Mouse (Mus musculus): ENCODE data around the gene Cd300lf. TPM values are rescaled to one million over a fixed set of nuclear protein-coding genes. Genes with fewer than 3 reads are reported as not detected.

The Cd300lf gene
- polyA plus RNA-seq, 1 experiment = 1.2 TPM

GRCm38 (mm10) chr11:115166776-115167175 lies 33.0 kb upstream of the Cd300lf start:
- TF ChIP-seq POLR2A (IDR thresholded peaks at IDR 0.05; ENCODE audit: low read depth, low read length) = no peak
- 69% methylated on average over 3 of the region's 3 CpGs for WGBS
- no peak for DNase-seq
- H3K27me3 ChIP-seq (replicated peaks; ENCODE audit: control insufficient read depth, insufficient read depth, low read length) = no peaks in the 10 kb centered on the region
- peak overlapping the region; percentile 10; the same call in 1 of the 2 replicates for H3K27ac ChIP-seq (ENCODE audit: insufficient read depth, low read depth, low read length)
- no peaks in the 10 kb centered on the region for H3K36me3 ChIP-seq (ENCODE audit: control insufficient read depth, insufficient read depth, low read length)
- peaks cover 39% of the 10 kb centered on the region for H3K4me1 ChIP-seq (ENCODE audit: control insufficient read depth, insufficient read depth, low read length)
- H3K4me3 ChIP-seq (ENCODE audit: insufficient read depth, low read depth, low read length) = no peak overlapping the region

GRCm38 (mm10) chr11:115164976-115165374 lies 31.2 kb upstream of the Cd300lf start:
- WGBS = 6% methylated on average over 9 of the region's 9 CpGs
- Histone ChIP-seq H3K36me3 (ENCODE audit: control insufficient read depth, insufficient read depth, low read length) (no peaks in the 10 kb centered on the region), H3K4me1 (ENCODE audit: control insufficient read depth, insufficient read depth, low read length) (peaks cover 25% of the 10 kb centered on the region), H3K4me3 (ENCODE audit: insufficient read depth, low read depth, low read length) (peak overlapping the region; percentile 87), H3K27me3 (replicated peaks; ENCODE audit: control insufficient read depth, insufficient read depth, low read length) (no peaks in the 10 kb centered on the region), H3K27ac (ENCODE audit: insufficient read depth, low read depth, low read length) (peak overlapping the region; percentile 81)
- DNase-seq = peak; percentile 95
- peak; percentile 17 for TF ChIP-seq POLR2A (IDR thresholded peaks at IDR 0.05; ENCODE audit: low read depth, low read length)
- no peak for TF ChIP-seq CTCF (conservative IDR thresholded peaks at IDR 0.05; ENCODE audit: insufficient read depth, insufficient read length, low read depth, low read length)

- H3K27ac ChIP-seq (ENCODE audit: insufficient read depth, low read depth, low read length) = peak overlapping the region; percentile 81
- H3K4me1 ChIP-seq (ENCODE audit: control insufficient read depth, insufficient read depth, low read length) = peaks cover 25% of the 10 kb centered on the region
- DNase-seq = peak; percentile 79
- under 1% methylated on average over 14 of the region's 14 CpGs for WGBS
- no peaks in the 10 kb centered on the region for H3K27me3 ChIP-seq (replicated peaks; ENCODE audit: control insufficient read depth, insufficient read depth, low read length)
- H3K36me3 ChIP-seq (ENCODE audit: control insufficient read depth, insufficient read depth, low read length) = no peaks in the 10 kb centered on the region
- no peak for TF ChIP-seq CTCF (conservative IDR thresholded peaks at IDR 0.05; ENCODE audit: insufficient read depth, insufficient read length, low read depth, low read length)
- TF ChIP-seq POLR2A (IDR thresholded peaks at IDR 0.05; ENCODE audit: low read depth, low read length) = no peak
- H3K4me3 ChIP-seq (ENCODE audit: insufficient read depth, low read depth, low read length) = peak overlapping the region; percentile 87
These were observed 30.7 kb upstream of the Cd300lf start for GRCm38 (mm10) chr11:115164341-115164975.

GRCm38 (mm10) chr11:115163568-115164150 lies 29.9 kb upstream of the Cd300lf start:
- DNase-seq = no peak
- Histone ChIP-seq H3K4me3 (ENCODE audit: insufficient read depth, low read depth, low read length) (peak overlapping the region; percentile 87), H3K4me1 (ENCODE audit: control insufficient read depth, insufficient read depth, low read length) (peaks cover 20% of the 10 kb centered on the region), H3K27me3 (replicated peaks; ENCODE audit: control insufficient read depth, insufficient read depth, low read length) (no peaks in the 10 kb centered on the region), H3K27ac (ENCODE audit: insufficient read depth, low read depth, low read length) (peak overlapping the region; percentile 77), H3K36me3 (ENCODE audit: control insufficient read depth, insufficient read depth, low read length) (no peaks in the 10 kb centered on the region)
- WGBS = under 1% methylated on average over 47 of the region's 47 CpGs
- TF ChIP-seq CTCF (conservative IDR thresholded peaks at IDR 0.05; ENCODE audit: insufficient read depth, insufficient read length, low read depth, low read length) = no peak
- no peak for TF ChIP-seq POLR2A (IDR thresholded peaks at IDR 0.05; ENCODE audit: low read depth, low read length)

- peak; percentile 100 for DNase-seq
- Histone ChIP-seq H3K4me1 (ENCODE audit: control insufficient read depth, insufficient read depth, low read length) (peaks cover 13% of the 10 kb centered on the region), H3K4me3 (ENCODE audit: insufficient read depth, low read depth, low read length) (peak within 1 kb of the TSS; percentile 87), H3K36me3 (ENCODE audit: control insufficient read depth, insufficient read depth, low read length) (no peaks in the 10 kb centered on the region), H3K27ac (ENCODE audit: insufficient read depth, low read depth, low read length) (peak within 1 kb of the TSS; percentile 77), H3K27me3 (replicated peaks; ENCODE audit: control insufficient read depth, insufficient read depth, low read length) (no peaks in the 10 kb centered on the region)
- WGBS = under 1% methylated on average over 47 of the region's 47 CpGs
- no peak for TF ChIP-seq CTCF (conservative IDR thresholded peaks at IDR 0.05; ENCODE audit: insufficient read depth, insufficient read length, low read depth, low read length)
- TF ChIP-seq POLR2A (IDR thresholded peaks at IDR 0.05; ENCODE audit: low read depth, low read length) = peak; percentile 95
These were observed 29.2 kb upstream of the Cd300lf start, which contains the start of gene Slc9a3r1 for GRCm38 (mm10) chr11:115162832-115163480. TSS of gene Slc9a3r1 (plus strand) at chr11:115163341.

- H3K4me3 ChIP-seq (ENCODE audit: insufficient read depth, low read depth, low read length) = no peak overlapping the region
- no peak for DNase-seq
- no peak overlapping the region for H3K27ac ChIP-seq (ENCODE audit: insufficient read depth, low read depth, low read length)
- 44% methylated on average over 9 of the region's 9 CpGs for WGBS
- H3K36me3 ChIP-seq (ENCODE audit: control insufficient read depth, insufficient read depth, low read length) = no peaks in the 10 kb centered on the region
- peaks cover 8% of the 10 kb centered on the region; the same call in 1 of the 2 replicates for H3K4me1 ChIP-seq (ENCODE audit: control insufficient read depth, insufficient read depth, low read length)
- no peaks in the 10 kb centered on the region for H3K27me3 ChIP-seq (replicated peaks; ENCODE audit: control insufficient read depth, insufficient read depth, low read length)
- TF ChIP-seq POLR2A (IDR thresholded peaks at IDR 0.05; ENCODE audit: low read depth, low read length) (no peak), CTCF (conservative IDR thresholded peaks at IDR 0.05; ENCODE audit: insufficient read depth, insufficient read length, low read depth, low read length) (no peak)
These were observed 28.4 kb upstream of the Cd300lf start for GRCm38 (mm10) chr11:115162205-115162601.

GRCm38 (mm10) chr11:115161578-115162204 lies 27.9 kb upstream of the Cd300lf start:
- no peak for TF ChIP-seq POLR2A (IDR thresholded peaks at IDR 0.05; ENCODE audit: low read depth, low read length)
- TF ChIP-seq CTCF (conservative IDR thresholded peaks at IDR 0.05; ENCODE audit: insufficient read depth, insufficient read length, low read depth, low read length) = no peak
- H3K27ac ChIP-seq (ENCODE audit: insufficient read depth, low read depth, low read length) = no peak overlapping the region
- no peak for DNase-seq
- peaks cover 7% of the 10 kb centered on the region; the same call in 1 of the 2 replicates for H3K4me1 ChIP-seq (ENCODE audit: control insufficient read depth, insufficient read depth, low read length)
- H3K36me3 ChIP-seq (ENCODE audit: control insufficient read depth, insufficient read depth, low read length) = no peaks in the 10 kb centered on the region
- no peak overlapping the region for H3K4me3 ChIP-seq (ENCODE audit: insufficient read depth, low read depth, low read length)
- H3K27me3 ChIP-seq (replicated peaks; ENCODE audit: control insufficient read depth, insufficient read depth, low read length) = no peaks in the 10 kb centered on the region
- WGBS = 69% methylated on average over 9 of the region's 9 CpGs
